Mouse (Mus musculus) frontal cortex, postnatal 25 days (tissue): Measurements from ENCODE around the gene Nav2.

Source experiments
- DNase-seq, 2 experiments: peaks; one replicate each; pipeline ENCODE4 v3.0.0; 2022; ENCODE audit warnings: low spot score in 2 of 2

The Nav2 gene

DNA sequence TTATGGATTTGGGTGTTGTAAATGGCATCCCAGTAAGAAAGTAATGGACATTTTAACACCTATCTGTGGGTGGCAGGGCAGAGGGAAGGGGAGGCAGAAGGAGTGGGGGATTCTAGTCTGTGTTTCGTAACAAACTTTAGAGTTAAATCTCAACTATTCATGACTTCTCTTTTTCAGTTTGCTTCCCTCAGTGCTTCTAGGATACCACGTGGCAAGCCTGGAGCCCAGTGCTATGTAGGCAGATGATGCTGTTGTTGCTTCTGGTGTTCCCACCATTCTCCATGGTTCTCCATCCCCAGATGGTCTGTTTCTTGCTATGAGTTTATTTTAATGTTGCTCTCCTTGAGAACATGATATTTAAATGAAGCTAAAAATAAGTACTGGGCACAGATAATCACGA lies 92.3 kb downstream of the Nav2 start:
- DNase-seq: peak in 1 of 2 experiments; percentile 18

DNA sequence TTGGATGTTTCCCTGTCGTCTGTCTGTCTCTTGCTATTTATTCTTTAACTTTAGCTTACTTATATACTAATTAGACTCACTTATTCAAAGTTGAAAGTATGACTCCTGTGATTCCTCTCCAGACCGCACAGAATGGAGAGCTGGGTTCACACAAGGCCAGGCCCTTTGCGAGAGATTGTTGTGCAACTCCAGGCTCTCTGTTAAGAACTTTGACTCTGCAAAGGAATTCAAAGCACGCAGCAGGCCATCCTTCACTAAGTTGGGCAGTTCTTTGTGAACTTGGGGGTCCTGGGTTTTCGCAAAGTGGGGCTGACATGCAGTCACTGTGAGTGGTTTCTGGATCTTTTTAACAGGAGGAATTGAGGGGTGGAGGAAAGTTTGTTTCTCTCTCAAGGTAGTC lies 95.9 kb downstream of the Nav2 start:
- DNase-seq: no peak

DNA sequence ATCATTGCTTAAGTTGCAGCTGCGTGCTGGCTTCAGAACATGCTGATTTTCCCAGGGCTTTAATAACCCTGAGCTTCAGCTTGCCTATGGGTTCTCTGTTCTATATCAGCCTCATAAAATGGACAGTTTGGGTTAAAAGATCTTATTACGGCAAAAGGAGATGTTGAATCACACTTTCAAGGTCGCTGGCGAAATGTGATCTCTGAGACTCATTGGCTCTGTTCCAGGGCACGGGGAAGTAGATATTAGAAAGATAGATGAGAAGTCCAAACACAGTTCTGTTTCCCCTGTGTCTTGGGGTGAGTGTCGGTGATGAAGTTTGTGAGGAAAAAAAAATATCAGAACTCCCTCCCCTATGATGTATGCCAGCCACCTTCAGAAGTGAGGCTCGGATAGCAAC lies 98.4 kb downstream of the Nav2 start:
- no peak for DNase-seq

DNA sequence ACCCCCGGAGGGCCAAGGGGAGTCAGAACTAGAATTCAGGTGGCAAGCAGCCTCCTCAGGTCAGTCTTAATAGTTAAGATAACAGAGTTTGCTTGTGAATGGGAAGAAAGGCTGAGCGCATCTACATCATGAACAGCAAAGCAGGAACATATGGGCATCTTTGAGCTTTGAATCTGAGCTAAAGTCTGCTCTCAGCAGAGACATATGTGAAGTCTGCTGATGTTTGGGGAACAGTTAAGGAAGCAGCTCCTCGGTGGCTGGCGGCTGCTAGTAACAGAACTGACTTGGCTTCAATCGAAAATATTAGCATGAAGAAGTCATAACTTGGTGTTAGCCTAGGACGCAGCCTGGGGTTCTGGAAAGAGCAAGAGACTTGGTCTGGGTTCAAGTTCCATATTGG lies 102.2 kb downstream of the Nav2 start:
- no peak for DNase-seq

DNA sequence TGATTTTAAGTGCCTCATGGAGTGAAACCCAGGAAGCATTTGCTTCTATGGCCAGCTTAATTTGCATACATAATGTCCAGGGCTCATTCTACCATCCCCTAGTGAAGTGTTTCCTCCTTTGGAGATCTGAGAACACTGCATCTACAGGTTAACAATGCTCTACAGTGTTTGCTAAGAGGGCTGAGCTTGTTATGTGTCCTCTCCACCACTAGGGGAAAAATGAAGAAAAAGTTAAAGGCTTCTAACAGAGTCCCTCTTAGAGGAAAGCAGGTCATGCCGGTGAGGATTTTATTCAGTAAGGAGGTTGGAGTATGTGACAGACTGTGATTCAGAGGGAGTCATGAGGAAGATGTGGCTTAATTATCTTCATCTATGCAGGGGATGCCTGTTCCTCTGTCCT lies 103.5 kb downstream of the Nav2 start:
- no peak for DNase-seq

DNA sequence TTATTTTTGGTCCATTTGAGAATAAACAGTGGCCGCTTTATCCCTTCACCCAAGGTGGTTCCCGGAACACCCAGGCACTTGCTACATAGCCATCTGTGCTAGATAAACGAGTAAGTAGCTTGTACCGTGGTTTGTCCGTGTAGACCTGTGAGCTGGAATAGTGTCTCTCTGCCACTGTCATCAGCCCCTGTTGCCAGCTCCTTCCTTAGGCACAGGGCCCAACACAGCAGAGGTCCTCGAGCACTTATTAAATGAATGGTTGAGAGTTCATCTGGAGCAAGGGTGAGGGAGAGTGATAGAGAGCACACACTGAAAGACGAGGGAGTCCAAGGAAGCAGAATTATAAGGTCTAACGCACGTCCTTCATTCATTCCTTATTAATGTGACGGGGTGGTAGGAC lies 106.0 kb downstream of the Nav2 start:
- DNase-seq: no peak

DNA sequence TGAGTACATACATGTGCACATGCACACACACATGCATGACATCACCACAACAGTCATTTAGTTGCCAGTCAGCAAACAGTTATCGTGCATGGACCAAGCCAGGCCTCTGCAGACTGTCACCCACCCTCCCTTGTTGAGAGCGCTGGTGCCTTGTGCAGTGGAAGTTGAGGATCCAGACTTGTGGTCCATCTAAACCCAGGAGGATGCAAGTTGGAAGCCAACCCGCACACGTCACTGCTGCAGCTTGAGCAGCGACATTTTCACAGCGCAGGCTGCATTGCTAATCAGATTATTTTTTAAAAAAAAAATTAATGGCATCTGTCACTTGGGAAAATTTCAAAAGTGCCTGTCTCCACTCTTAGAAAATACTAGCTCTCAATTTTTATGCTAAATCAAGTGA lies 106.8 kb downstream of the Nav2 start:
- DNase-seq: no peak

DNA sequence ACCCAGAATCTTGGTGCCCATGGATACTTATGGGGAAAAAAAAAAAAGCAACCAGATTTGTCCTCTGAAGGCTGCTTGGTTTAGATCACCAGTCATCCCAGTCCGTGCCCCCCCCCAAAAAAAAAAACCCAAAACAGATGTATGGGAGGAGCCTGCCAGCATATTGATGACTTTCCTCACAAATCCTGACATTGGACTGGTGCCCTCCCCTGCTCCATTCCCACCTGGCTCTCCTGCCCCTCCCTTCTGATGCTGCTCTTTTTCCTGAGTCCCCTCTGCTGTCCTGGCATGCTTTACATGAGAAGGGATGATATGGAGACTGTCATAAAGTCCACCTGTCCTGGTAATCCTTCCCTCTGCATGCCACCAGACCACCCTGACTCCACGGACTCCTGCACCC lies 107.6 kb downstream of the Nav2 start:
- no peak for DNase-seq

DNA sequence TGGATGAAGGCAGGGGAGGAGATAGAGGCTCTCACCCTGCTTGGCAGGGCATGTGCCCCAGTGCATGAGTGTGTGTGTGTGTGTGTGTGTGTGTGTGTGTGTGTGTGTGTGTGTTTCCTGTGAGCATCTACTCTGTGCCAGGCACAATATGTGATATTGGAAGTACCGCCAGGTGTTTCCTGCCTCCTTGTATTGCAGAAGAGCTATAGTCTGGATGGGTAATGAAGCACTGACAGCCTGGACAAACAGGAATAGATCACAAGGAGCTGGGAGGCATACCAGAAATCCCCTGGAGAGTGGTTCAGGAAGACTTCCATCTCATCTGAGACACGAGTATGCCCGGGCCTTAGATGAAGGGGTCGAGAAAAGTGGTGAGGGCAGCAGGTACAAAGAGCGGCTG lies 109.3 kb downstream of the Nav2 start:
- no peak for DNase-seq

DNA sequence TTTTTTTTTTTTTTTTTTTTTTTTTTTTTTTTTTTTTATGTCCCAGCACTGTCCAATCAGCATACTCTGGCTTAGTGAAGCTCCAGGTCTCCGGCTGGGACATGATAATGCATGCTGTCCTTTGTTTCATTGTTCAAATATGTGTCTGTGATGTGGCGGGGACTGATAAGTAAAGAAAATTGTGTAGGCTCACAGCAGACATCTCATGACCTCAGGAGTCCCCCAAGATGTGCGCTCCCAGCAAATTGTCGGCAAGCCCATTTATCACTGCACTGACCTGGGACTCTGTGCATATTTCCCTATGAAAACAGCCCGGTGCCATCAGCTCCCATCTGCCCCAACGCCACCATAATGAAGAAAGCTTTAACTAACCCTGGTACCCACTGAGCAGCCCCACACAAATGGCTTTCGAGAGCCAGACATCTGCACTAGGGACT lies 110.0 kb downstream of the Nav2 start:
- no peak for DNase-seq

DNA sequence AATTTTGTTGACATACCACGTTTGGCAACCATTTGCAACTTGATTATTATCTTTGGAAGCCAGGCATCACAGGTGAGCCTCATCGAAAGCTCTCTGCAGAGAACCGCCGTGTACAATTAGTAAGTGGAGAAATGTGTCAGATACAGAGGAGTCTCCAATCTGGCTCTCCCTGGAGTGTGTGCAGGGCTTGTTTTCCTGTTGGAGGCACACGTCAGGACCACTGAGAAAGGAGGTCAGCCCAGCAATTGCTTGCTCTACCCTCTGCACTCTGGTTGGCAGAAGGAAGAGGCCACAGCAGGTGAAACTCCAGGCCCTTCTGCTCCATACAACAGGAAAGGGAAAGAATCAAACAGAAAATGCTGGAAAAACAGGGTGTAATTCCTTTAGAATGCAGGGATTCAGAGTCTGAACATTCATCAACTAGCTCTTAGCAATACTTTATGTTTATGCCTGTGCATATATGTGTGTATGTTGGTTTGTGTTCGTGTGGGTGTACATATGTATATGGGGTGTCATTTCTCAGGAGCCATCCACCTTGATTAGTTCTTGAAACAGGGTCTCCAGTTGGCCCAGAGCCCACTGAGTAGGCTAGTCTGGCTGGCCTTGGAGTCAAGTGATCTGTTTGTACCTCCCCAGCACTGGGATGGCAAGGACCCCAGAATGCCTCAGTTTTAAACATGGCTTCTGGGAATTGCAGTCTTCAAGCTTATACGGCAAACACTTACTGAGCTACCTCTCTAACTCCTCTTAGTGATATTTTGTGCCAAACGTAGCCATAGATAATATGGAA lies 116.7 kb downstream of the Nav2 start:
- no peak for DNase-seq

DNA sequence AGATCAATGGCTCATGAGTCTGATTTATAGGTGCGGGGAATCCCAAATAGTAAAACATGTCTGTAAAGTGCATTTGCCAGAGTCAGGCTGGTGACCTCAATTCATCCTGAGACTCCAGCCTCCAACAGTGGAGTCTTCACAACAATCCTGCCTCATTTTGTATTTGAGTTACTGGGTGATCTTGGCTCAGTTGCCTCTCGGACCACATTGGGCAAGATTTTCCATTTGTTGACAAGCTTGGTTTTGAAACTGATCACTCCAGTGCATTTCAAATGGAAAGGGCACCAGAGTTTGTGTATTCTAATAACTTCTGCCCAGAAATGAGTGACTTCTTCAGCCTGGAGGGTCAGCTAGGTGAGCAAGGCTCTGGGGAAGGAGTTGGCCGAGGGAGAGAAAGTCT lies 117.5 kb downstream of the Nav2 start:
- DNase-seq: no peak

DNA sequence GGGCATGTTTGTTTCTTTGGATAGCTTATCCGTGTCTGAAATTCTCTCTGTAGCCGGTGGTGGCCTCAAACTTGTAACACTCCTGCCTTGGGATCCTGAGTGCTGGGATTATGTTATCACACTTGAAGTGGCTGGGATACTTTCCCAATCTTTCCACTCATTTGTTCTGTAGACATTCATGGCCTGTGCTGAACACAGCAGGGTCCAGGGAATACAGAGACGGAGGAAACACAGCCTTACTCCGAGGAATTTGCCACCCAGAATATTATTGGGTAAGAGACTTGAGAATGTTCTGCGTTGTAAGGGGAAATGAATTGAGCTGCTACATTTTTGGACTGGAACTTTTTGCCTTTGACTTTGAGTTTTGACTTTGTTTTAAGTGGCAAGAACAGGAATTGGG lies 118.0 kb downstream of the Nav2 start:
- DNase-seq: no peak

DNA sequence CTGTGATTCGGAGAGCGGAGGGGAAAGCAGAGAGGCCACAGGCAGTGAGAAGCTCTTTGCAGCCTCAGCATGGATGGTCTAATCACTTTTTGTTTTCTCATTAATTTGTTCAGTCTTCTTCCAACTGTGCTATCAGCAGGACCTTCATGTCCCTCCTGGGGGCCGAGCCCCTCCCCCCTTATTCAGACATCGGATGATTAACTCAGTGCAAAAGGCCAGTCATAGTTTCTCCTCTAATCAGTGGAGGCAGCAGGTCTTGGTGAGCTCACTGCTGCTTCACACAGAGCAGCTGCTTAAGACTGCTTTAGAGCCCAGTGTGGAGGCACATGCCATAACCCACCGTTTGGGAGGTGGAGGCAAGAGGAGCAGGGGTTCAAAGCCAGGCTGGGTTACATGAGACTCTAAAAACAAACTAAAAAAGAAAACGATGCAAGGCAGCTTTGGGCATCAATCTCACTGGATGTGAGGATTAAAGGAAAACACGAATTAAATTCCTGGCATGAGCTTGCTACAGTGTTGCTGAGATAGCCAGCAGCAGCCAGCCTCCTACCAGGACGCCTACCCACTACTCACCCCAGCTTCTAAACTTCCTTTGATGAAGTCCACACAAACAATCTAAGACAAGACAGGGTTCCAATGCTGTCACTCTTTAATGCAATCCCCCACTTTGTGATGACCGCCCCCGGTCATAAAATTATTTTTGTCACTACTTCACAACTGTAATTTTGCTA lies 120.9 kb downstream of the Nav2 start:
- no peak for DNase-seq

DNA sequence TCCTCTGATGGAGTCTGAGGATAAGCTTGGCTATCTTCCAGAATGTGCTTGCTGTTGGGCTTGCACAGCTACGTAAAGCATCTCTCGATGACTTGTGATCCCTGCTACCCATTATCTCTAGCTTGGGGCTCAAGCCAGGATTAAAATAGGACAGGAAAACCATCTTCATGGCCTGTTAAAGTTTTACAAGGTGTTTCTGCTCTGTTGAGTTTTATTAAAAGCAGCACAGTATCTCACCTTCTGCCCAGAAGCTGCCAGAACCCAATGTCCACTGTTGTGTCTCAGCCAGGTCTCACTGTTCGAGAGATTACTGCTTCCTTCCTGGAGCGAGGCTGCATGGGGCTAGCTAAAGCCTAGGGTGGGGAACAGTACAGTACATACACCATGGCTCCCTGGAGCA lies 123.7 kb downstream of the Nav2 start:
- DNase-seq: no peak

DNA sequence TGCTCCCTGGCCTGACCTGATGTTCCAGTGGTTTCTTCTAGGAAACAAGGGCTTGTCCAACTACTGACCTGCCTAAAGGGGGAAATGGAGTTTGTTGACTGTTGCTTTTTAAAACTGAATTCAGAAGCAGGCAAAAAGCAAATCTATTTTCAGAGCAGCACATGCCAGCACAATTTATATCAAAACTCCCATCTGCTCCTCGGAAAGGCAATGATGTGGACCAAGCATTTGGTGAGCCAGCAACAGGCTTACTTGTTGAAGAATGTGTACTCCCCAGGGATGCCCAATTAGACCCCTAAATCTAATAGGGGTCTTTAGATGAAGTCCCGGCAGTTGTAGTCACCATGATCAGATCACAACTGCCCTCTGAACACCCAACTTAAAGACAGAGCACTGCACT lies 125.7 kb downstream of the Nav2 start:
- DNase-seq: no peak

DNA sequence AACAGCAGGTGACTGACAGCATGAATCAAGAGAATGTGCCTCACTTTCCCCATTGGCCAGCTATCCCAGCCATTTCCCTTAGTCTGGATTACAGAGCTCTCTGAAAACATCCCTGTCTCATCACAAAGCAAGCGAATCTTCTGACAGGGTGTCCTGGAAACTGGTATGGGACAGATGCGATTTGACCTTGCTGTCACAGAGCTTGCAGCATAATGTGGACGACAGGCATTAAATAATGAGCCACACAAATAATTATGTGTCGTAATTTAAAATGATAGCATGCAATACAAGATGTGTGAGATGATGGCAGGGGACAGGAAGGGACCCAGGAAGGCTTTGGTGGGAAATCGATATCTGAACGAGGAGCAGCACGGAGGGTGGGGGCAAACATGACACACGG lies 131.6 kb downstream of the Nav2 start:
- DNase-seq: no peak

DNA sequence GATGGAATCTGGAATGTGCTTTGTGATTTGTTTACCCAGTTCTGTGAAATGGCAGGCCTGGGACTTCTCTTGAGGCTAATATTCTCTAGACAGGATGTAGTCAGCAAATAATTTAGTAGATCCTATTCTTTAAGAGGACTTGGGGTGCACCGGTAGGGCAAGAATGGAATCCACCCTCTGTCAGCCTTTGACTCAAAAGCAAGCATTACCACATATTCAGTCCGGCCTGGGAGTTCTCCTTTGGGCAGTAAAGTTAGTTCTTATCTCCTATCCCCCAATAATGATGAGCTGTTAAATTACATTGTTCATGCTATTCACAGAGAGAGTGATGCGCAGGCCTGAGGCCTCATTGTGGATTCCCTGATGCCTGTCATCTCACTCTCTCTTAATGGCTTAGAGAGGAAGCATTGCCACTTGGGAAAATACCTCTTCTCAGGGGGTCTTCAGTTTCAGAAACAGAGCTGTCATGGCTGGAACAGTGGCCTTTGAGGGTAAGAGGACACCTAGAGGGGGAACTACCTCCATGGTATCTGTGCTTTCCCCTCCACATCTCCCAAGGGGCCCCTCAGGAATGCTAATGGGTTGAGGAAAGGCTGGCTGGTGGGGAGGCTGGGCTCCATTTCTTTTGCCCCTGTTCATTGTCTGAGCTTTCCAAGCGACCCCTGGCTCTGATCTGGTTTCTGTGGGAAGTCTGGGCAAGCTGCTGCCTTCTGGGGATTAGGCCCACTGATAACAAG lies 133.0 kb downstream of the Nav2 start:
- DNase-seq: no peak

DNA sequence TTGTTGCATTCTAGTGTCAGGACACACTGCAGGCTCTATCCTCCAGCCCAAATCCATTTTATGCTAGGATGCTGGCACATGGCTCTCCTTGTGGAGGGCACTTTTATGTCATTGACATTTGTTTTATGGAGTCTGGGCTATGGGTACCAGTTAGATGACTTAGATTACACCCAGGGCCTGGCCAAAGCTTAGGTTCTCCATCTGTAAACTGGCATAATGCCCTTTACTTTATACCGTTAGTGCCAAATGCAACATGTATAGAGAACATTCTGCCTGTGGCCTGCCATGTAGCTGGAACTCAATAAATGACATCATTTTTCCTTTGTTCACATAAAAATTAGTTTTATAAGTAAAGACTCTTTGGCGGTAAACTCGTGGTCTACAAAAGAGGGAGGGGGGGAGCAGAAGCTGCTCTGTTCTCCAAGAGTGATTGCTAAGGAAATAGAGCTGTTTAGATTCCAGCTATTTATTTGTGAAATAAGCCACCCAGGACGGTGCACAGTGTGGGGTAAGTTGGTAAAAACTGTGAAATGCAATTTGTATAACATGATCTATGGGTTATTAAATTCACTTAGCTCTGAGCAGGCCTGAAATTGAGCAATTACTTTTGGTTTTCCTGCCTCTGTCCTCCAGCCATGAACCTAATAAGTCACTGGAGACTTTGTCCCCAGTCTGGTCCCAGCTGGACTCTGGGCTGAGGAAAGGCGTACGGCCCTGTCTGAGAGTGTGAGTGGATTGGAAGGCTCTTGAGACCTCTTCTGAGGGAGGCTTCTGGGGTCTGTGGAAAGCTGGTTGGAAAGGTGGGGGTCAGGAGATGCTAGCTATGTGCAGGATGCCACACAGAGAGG lies 137.2 kb downstream of the Nav2 start:
- DNase-seq: no peak

DNA sequence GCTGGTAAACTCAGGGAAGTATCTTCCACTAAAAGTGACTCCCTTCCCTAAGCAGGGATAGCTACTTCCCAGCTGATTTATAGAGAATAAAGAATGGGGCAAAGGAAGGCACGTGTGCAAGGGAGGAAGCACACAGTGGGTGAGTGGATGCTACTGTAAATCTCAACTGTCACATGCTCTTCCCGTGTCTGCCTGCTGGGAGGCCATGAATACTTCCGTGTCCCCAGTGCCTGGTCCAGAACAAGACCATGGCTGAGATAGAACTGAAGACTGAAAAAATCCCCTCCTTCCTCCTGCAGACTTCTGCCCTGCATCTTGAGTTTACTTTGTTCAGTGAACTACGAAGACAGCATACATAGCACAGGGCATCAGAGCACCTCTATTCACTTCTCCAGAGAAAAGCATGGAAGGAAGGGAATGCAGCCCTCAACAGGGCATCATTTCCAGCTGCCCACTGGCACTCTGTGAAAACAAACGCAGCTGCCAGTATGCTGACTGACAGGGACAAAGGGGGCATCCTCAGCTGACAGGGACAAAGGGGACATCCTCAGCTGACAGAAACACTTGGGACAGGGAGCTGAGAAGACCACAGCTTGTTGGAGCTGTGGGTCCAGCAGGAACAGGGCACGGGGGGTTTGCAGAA lies 138.0 kb downstream of the Nav2 start:
- DNase-seq: no peak

DNA sequence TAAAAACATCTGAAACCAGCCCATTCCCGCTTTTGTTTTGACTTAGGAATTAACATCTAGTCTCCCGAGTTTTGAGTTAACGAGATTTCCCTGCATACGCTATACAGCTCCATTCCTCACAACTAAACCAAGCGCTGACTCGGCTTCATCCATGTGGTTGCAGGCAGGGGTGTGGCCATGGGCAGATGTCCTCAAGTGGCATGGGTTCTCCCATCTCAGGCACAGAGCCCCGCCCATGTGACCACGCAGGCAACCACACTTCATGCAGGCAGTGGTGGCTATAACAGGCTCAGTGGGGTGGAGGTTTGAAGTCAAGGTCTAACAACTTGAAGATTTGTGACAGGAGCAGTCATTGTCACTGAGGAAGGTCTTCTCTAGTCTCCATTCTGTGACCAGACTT lies 138.8 kb downstream of the Nav2 start:
- no peak for DNase-seq
